Mouse (Mus musculus) monocyte, adult 2 months (primary cell): Measurements from ENCODE around the gene Cth.
"Not testable (repeated sequence)": the region's sequence is repeated elsewhere in the genome, so short reads cannot be mapped to it uniquely, and the experiment has no call there.

ENCODE experiments used
- DNase-seq, 2 experiments: peaks; one replicate each; pipeline ENCODE4 v3.0.0; 2022; ENCODE audit warnings: low spot score in 2 of 2, low read depth in 1 of 2

Cth gene

DNA sequence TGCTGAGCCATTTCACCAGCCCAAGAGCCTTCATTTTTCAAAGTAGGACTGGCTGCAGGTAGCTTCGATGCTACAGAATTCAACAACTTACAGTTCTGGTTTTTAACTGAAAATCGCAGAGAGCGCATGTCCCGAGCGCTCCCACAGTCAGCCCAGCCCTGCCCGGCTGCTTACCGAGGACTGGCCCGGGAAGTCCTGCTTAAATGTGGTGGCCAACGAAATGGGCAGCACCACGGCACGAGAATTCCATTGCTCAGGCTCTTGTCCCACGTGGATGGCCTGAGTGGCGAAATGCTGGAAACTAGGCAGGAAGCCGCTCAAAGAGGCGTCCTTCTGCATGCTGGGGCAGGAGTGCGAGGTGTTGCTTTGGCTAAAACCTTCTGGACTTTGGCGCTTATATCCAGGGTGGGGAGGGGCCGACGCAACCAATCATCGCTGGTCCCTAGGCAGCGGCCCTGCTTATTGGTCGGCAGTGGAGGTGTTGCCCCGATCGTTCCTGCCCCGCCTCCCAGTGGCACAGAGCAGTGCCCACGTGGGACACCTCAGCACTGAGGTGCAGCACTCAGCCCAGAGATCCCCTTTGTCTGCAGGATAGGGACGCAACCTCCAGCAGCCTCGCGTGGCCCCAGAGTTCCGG lies at the start of gene Cth:
Gene Cth (minus strand): TSS at position 386 of the 637 bp plus-strand sequence.
- no peak for DNase-seq

DNA sequence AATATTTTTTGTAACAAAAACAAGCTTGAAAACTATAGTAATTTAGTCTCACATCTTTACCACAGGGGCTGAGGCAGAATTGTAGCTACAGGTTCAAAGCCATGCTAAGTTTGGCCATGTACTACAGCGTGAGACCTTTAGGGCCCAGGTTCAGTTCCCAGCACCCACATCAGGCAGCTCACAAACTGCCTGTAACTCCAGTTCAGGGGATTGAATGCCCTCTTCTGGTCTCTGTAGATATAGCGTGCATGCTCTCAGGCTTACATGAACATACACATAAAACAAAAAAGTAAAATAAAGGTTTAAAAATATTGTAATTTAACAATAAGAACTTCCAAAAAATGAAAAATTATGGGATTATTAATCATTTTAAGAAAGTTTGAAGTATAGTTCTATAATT lies 48.4 kb upstream of the Cth start:
- no peak for DNase-seq

DNA sequence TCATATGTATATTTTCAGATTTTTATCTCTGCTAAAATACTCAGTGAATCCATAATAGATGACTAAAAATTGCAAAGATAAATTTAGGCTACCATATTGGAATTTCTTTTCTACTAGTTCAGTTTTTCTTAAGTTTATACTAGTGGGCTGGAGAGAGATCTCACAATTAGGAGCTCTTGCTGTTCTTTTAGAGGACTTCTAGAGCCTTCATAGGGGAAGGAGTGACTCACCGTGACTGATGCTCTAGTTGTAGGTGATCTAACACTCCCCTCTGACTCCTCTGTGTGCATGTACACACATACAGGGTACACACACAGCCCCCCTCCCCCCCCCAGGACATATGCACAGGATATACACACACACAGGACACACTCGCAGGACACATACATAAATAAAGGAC lies 46.3 kb upstream of the Cth start:
- no peak for DNase-seq

DNA sequence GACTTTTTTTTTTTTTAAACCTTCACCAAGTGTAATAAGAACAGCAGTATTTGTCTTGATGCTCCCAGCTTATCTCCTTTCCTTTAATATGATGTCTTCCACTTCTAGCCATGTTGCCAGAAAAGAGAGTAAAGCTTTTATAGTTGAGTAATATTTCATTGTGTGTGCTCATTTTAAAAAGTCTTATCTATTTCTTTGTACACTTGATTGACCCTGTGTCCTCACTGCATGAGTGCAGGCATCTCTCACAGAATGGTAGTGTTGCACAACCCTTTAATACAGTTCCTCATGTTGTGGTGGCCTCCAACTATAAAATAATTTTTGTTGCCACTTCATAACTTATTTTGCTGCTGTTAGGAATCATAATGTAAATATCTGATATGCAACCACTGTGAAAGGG lies 32.4 kb upstream of the Cth start:
- DNase-seq = no peak

DNA sequence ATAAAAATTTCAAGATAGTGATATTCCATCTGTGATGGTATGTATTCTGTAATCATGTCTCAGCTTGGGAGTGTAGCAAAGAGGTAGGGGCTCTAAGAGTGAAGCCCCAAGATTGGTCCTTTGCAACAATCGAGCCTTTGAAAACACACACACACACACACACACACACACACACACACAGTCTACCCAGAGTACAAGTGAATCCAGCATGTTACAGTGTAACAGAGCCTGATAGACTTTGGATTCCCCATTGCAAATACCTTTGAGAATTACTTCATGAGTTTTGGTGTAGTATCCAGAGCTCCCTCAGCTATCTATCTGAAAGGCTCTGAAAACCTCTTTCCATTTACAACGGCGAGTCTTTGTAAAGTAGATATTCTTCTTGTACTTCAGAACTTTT lies 31.3 kb upstream of the Cth start:
- no peak for DNase-seq

DNA sequence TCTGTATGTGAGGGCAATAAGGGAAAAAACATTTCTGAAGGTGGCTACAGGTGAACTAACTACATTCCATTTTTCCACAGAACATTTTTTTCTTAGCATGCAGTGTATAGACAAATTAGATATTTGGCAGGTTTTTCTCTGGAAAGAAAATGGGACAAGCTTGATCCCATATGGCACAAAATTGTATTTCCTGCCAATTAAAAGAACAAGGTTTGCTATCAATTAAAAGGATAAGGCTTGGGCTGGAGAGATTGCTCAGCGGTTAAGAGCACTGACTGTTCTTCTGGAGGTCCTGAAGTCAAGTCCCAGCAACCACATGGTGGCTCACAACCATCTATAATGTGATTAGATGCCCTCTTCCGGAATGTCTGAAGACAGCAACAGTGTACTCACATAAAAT lies 30.6 kb upstream of the Cth start:
- DNase-seq = no peak

DNA sequence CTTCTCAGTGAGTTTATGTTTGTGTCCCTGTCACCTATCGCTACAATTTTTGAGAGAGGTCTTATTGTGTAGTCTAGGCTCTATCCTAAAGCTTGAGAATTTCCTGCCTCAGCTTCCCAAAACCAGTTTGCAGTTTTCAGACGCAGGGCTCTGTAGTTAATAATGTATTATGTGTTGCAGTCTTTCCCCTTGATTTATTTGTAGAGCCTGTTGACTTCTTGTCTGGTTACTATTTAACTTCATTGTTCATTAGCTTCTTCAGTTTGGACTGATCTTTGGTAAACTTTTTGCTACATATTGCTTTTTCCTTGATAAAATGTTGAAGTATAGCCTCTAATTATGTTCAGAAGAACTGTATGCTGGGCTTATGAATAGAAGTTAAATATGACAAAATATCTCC lies 27.8 kb upstream of the Cth start:
- DNase-seq = no peak

DNA sequence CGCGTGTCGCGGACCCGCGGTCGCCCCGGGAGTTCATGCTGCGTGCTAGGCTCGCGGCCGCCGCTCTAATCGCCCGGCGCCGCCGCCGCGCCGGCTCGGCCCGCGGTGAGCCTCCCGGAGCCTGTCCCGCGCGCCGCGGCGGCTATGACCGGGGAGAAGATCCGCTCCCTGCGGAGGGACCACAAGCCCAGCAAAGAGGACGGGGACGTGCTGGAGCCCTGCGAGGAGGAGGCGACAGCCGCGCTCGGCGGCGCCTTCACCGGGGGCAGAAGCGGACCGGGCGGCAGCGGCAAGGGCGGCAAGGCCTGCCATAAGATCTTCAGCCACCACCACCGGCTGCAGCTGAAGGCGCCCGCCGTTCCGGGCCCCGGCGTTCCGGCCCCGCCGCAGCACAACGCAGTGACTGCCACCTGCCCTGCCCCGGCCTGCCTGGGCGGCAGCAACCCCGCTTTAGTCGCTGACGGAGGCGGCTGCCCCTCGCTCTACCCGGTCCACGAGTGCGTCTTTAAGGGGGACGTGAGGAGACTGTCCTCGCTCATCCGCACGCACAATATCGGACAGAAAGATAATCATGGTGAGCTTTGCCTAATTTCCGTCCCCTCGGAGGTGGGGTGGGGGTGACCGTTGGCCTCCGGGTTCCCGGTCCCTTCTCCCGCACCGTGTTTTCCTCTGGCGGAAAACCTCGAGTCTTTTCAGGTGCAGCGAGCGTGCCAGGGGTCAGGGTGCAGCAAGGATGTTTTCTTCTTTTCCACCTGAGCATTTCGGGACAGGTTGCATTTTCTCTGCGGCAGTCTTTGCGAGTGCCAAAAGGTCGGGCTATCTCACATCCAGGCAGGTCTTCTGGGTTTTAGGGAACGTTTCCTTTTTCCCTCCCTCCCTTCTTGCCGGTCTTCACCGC lies 22.8 kb upstream of the Cth start:
- DNase-seq = peak in 1 of 2 experiments; percentile 5

DNA sequence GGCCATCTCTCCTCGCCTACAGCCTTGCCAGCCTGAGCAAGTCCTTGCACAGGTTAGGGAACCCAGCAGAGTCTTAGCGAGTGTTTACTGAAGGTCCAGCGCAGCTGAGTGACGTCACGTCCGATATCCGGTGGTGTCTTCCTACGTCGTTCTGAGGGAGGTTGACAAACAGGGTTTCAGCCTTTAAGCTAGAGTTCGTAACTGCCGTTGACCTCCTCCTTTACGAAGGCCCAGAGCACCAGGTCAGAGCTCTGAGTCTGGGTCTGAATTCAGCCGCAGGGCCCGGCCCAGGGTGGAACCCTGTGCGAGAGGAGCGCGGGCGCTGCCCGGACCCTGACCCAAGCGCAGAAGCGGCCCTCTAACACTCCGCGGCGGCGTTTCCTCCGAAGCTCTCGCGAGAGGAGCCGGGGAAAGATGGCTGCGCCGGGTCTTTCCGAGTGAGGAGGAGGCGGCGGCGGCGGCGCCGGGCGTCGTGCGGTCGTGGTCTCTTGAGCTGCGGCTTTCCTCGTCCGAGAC lies 22.0 kb upstream of the Cth start, which contains the start of gene Ankrd13c:
Gene Ankrd13c (plus strand): TSS at position 397 of the 516 bp plus-strand sequence.
- DNase-seq = peak; percentile 61 to 87

DNA sequence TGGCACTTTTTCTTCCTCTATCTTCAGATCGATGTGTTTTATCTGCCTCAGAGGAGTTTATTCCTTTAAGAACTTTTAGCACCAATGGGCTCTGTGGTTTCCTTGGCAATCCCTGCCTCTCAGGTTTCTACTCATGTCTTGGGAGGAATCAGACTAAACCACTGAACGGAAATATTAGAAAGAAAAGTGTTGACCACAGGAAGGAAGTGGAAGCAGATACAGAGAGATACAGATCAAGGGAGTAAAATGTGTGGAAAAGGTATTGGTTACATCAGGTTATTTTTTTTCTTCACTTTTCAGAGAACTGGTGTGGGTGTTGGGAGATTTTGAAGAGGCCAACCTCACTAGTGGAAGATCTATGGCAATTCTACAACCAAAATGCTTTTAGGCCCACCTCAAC lies 13.7 kb upstream of the Cth start:
- DNase-seq = no peak

DNA sequence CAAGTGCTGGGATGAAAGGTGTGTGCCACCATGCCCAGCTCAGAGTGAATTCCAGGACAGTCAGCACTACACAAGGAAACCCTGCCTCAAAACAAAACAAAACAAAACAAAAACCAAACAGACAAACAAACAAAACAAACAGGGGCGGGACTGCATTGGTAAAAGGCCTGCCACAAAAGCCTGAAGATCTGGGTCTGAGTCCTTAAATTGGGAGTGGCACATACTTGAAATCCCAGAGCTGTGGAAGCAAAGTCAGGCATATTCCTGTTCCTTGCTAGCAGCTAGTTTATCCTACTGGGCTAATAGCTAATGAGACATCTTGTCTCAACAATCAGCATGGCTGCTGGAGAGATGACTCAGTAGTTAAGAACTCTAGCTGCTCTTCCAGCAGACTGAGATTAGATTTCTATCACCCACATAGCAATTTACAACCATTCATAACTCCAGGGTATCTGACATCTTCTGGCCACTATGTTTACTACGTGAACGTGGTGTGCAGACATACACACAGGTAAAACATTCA lies 9.5 kb upstream of the Cth start:
- no peak for DNase-seq

DNA sequence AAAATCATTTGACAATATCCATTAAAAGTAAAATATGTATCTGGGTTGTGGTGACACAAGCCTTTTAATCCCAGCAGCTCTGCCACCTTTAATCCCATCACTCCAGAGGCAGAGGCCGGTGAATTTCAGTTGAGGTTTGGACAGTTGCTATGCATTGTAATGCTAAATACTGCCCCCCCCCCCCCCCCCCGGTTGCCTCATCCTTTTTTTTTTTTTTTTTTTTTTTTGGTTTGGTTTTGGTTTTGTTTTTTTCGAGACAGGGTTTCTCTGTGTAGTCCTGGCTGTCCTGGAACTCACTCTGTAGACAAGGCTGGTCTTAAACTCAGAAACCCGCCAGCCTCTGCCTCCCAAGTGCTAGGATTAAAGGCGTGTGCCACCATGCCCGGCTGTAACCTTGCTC lies 8.3 kb upstream of the Cth start:
- not testable (repeated sequence) for DNase-seq

DNA sequence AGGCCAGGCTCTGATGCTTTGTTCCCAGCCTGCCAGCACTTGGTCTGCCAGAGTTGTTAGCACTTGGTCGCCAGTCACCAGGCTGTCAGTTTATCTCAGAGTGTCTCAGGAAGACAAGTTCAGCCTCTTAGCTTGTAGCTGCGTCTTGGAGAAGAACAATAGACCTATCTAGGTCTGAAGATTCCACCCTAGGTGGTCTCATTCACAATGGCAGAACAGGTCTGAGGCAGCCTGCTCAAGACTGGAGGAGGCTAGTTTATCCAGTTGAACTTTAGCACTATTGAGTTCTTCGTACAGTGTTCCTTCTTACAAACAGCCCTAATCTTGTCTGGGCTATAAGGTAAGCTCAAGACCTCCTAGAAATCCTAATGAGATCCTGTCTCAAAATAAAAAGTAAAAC lies 7.2 kb upstream of the Cth start:
- DNase-seq = no peak

DNA sequence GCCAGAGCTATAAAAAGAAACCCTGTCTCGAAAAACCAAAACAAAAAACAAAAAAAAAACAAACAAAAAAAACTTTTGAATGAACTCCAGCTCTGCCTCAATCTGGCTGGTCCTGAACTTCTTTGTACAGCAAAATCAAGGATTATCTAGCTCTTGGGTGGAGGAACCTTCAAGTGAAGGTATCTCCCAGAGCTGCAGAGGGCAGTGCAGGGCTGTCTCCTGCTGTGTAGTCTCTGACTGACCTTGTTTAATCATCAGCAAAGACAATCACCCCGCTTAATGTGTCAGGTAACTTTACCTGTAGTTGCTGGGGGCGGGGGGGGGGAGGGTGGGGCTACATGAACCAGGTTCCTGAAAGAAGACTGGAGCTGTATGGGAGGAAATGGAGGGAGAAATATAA lies 6.7 kb upstream of the Cth start:
- DNase-seq = no peak

DNA sequence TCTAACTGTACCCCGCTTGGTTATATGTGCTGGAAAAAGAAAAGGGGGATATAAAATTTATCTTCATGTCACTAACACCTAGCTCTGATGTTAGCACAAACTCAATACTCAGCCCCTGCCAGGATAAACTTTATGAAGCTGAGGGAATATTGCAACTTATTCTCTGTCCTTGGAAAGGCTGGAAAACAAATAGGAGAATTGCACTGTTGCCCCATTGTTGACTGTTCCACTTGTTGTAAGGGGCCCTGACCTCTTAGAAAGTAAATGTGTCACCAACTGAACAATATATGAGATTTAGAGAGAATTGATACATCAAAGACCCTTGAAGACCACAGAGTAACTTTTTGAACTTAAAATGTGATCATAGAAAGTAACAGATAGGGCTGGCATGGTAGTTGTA lies 4.5 kb upstream of the Cth start:
- no peak for DNase-seq

DNA sequence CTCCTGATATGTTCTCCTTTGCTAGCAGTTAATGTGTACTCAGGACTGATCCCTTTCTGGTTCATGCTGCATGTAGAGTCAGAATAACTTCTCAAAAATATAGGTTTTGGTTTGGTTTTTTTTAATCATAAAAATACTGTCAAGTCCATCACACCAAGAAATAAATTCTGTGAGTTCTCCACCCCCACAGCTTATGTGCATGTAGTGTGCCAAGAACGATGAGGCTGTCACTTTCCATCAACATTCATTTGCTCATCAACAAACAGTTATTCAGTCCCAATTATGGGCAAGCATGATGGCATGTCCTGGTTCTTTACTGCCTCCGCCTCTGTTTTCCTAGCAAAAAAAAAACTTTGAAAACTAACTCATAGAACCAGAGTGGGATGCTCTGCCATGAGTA lies 3.9 kb upstream of the Cth start:
- DNase-seq = no peak

DNA sequence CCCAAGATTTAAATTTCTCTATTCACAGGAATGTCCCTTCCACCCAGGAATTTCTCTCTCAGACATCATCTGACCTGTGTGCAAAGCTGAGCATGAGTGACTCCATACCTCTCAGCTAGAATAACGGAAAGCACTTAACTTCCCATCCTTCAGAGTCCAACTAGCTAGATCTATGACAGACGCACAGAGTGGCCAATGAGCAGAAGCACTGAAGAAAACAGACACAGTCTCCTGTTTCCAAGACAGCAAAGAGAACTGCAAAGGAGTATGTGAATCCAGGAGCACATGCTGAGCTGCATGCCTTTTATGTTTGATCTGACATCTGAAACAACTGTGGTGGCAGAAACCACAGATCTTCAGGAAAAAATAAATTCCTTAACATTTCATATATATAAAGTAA lies 1.9 kb upstream of the Cth start:
- no peak for DNase-seq

DNA sequence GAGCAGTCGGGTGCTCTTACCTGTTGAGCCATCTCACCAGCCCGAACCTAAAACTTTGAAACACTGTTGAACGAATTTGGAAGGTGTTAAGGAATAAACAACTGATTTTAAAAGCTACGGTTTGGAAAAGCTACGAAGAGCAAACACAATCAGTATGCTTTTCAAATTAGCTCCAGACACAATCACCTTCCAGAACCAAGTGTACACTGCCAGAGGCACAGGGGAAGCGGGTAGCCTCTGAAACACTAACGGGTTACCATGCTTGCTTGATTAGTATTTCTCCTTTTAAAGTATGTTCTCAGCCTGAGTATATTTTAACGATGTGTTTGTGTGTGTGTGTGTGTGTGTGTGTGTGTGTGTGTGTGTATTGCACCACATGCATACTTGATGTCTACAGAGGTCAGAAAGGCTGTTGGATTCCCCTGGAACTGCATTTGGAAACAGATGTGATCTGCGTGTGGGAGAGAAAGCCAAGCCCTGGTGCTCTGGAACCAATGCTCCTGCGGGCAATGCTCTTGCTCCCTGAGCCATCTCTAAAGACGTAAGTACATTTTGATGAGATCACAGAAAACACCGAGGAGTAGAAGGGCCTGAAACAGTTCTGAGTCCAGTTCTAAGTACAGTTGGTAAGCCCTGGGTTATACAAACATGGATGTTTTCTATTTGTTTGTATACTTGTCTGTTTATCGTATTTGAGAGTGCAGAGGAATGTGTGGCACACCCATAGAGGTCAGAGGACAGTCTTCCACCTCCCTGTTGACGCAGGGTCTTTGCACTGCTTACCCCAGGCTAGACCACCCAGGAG lies 1.0 kb upstream of the Cth start:
- no peak for DNase-seq

DNA sequence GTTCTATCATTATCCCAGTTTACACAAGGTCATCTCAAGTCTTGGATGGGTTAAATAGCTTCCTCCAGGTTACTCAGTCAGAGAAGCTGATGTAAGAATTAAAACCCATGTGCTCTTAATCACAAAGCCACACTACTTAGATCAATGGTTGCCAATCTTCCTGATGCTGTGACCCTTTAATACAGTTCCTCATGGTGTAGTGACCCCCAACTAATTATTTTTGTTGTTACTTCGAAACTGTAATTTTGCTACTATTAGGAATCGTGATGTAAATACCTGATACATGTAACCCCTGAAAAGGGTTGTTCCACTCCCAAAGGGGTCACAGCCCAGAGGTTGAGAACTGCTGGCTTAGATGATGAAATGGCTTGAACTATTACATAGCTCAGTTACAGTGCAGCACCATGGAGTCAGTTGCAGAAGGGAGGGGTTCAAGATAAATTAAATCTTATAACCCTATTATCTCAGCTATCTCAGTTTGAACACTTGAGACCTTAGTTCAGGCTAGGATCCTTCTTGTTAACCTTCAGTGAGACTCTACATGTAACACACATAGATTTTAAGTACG lies 1.5 kb downstream of the Cth start:
- no peak for DNase-seq

DNA sequence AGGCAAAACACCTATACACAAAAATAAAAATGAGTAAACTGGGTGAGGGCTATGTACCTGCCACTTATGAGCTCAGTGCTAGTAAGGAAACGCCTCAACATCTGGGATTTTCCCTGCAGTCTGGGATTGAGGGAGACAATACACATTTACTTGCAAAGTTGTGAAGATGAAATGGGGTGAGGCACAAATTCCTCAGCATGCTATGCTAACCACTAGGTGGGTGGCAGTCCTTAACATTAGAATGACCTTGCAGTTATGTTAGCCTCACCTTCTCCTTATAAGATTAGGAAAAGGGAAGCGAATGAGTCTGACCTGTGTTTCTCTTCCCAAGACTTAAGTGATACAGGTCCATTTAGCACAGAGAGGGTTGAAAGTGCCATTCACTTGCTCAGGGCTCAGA lies 3.5 kb downstream of the Cth start:
- DNase-seq = no peak

DNA sequence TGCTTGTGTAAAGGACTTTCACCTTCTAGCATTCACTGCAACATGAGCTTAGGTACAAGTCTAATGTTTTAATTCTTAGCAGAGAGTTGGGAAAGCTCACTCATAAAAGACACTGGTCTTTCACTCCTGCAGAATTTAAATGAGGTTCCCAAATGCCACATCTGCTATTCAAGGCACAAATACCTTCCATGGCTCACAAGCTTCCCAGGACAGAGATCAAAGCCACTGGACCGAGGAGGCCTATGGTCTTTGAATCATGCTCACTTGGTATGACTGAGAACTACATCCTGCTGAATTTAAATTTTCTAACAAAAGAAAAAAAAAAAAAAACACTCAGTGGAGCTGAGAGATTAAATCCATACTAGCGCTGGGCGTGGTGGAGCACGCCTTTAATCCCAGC lies 8.5 kb downstream of the Cth start:
- no peak for DNase-seq
